Mouse (Mus musculus): ENCODE results near the gene Setd1a.
A peak's percentile ranks its signal among the peaks of the same experiment; 100 is the strongest.
"Not testable (repeated sequence)": the region's sequence is repeated elsewhere in the genome, so short reads cannot be mapped to it uniquely, and the experiment has no call there.

The Setd1a gene

DNA sequence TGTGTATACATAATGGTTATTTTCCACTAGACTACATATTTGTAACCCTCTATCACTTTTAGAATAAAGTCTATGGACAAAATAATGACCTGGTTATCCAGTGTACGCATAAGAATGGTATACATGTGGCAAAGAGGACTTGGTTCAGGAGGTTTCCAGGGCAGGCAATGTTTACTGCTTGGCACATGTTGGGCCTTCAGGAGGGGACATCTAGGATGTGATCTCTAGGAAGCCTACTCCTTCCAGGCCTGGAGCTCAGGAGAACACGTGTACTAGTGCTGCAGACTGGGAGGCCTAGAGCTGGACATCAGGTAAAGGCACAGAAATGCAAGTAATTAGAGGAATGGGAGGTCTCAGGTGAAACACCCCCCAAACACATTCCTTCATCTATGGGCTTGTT, 59.1 kb downstream of the Setd1a start:
- no peak for DNase-seq (ENCODE audit: low spot score in 2 of 2)

DNA sequence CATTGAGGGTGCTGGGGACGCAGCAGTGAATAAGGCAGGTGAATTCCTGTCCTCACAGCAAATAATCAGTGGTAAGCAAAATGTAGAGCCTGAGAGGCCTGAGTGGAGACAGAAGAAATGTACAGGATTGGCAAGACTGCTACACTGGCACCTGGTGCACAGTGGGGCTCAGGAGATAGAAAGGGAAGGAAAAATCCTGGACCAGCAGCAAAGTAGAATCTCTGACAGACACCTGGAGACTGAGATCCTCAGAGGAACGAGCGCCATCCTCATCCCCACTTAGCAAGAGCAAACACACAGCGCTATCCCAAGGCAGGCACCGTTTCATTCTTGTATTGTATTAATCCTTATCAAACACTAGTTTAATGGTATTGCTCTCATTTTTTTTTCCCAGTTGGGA, 61.0 kb downstream of the Setd1a start:
- DNase-seq (ENCODE audit: low spot score in 2 of 2): no peak

DNA sequence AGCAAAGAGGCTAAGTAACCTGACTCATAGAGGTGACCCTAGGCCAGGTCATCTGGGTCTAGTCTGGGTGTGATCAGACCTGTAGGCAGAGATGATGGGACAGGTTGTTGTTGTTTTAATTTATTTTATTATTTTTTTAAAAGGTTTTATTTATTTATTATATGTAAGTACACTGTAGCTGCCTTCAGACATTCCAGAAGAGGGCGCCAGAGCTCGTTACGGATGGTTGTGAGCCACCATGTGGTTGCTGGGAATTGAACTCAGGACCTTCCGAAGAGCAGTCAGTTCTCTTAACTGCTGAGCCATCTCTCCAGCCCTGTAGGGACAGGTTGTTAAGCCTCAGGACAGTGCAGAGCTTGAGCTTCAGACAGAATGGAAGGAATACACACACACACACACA, 61.4 kb downstream of the Setd1a start:
- DNase-seq (ENCODE audit: low spot score in 2 of 2): not testable (repeated sequence)

DNA sequence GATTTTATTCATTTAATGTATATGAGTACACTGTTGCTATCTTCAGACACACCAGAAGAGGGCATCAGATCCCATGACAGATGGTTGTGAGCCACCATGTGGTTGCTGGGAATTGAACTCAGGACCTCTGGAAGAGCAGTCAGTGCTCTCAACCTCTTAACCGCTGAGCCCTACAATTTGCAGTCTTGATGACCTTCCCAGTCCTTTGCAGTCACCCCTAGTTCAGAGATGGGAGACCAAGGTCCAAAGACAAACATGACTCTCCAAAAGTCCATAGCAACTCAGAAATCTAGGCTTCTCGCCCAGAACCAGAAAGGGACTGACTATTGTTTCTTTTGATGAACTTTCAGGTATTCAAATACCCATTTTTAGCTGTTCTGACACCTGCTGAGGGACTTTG, 63.6 kb downstream of the Setd1a start:
- DNase-seq (ENCODE audit: low spot score in 2 of 2): not testable (repeated sequence)

DNA sequence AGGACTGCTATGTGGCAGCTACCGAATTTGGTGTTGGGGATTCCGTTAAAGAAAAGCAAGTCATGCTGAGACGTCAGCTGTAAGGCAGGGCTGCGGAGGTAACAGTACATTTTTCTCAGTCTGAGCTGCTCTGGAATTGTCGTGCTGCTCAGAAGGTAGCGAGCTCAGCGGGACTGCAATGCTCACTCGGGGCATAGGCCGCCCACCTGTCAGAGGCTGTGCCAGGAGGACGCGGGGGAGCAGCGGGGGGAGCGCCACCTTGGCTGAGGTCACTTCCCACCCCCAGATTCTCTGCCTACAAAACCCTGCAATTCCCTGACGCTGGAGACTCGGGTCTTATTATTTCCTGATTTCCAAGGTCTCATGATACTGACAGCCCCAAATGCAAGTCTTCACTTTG, 64.4 kb downstream of the Setd1a start:
- DNase-seq (ENCODE audit: low spot score in 2 of 2): no peak

DNA sequence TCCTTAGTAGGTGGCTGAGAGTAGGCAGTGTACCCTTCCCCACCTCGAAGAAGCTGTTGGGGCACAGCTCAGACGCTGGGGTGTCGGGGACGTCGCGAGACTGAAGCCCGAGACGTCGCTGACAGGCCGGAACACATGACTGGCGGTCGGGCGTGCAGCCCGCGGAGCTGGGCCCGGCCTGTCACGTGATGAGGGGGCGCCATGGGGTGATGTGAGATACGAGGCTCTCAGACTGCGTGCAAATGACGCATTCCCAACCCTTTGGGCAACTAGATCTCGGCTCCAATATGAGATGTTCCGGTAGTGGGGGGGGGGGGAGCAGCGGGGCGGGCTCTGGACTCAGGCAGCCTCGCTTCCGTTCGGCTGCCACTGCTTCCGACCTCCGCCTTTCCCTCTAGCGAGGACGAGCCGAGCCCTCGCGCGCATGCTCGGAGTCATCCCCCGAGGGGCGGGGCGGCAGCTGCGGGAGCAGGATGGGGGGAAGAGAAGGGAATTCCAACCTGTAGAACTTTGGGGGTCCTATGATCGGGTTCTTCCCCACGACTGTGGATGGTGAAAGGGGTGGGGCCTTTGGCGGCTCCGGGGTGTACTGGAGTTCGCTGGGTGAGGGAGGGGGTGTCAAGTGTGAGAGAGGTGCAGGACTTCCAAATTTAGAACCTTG, 65.0 kb downstream of the Setd1a start:
- DNase-seq (ENCODE audit: low spot score in 2 of 2): peak; percentile 88 to 93

DNA sequence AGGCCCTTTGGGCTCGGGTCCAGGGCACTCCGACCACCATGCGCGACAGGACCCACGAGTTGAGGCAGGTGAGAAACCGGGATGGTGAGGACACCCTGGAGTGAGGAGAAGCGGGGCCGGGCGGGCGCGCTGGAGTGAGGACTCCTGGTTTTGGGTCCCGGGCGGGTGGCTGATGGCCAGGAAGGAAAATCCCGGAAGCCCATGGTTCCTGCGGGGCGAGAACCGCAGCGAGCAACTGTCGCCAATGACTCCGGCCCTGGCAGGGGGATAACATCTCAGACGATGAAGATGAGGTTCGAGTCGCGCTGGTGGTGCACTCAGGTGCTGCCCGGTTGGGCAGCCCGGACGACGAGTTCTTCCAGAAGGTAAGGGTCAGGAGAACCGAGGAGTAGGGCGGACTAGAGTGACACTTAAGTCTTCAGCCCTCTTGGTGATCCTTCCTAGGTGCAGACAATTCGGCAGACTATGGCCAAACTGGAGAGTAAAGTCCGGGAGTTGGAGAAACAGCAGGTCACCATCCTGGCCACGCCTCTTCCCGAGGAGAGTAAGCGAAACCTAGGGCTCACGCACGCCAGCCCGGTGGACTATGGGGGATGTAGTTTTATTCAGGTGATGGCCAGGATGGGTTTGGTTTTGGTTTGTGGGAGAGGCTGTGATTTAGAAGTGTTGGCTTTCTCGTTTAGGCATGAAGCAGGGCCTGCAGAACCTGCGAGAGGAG, 65.7 kb downstream of the Setd1a start:
- DNase-seq (ENCODE audit: low spot score in 2 of 2): peak; percentile 75 to 76
